Mouse (Mus musculus): Measurements from ENCODE around the gene Coasy. TPM values are rescaled to one million over a fixed set of nuclear protein-coding genes. Genes with fewer than 3 reads are reported as not detected.

Gene Coasy
- polyA plus RNA-seq, 1 experiment, result 44.5 TPM

GRCm38 (mm10) chr11:101098231-101098630 is 15.9 kb downstream of the Coasy start:
- no peak for TF ChIP-seq GATA1 (IDR thresholded peaks at IDR 0.05; ENCODE audit: low read length)

GRCm38 (mm10) chr11:101103011-101103410 is 20.6 kb downstream of the Coasy start:
- no peak for TF ChIP-seq GATA1 (IDR thresholded peaks at IDR 0.05; ENCODE audit: low read length)

- TF ChIP-seq GATA1 (IDR thresholded peaks at IDR 0.05; ENCODE audit: low read length), result no peak
Observed at GRCm38 (mm10) chr11:101109351-101109750, 27.0 kb downstream of the Coasy start.

- TF ChIP-seq GATA1 (IDR thresholded peaks at IDR 0.05; ENCODE audit: low read length), result no peak
Observed at GRCm38 (mm10) chr11:101110708-101111107, 28.3 kb downstream of the Coasy start.

GRCm38 (mm10) chr11:101111178-101111577 is 28.8 kb downstream of the Coasy start:
- no peak for TF ChIP-seq GATA1 (IDR thresholded peaks at IDR 0.05; ENCODE audit: low read length)

GRCm38 (mm10) chr11:101112186-101112585 is 29.8 kb downstream of the Coasy start:
- TF ChIP-seq GATA1 (IDR thresholded peaks at IDR 0.05; ENCODE audit: low read length), result no peak

GRCm38 (mm10) chr11:101115564-101115963 is 33.2 kb downstream of the Coasy start:
- no peak for TF ChIP-seq GATA1 (IDR thresholded peaks at IDR 0.05; ENCODE audit: low read length)

- TF ChIP-seq GATA1 (IDR thresholded peaks at IDR 0.05; ENCODE audit: low read length), result no peak
Observed at GRCm38 (mm10) chr11:101118105-101118504, 35.7 kb downstream of the Coasy start.

- TF ChIP-seq GATA1 (IDR thresholded peaks at IDR 0.05; ENCODE audit: low read length), result no peak
Observed at GRCm38 (mm10) chr11:101119131-101119760, 36.9 kb downstream of the Coasy start.

GRCm38 (mm10) chr11:101119761-101120544 is 37.6 kb downstream of the Coasy start, which contains the start of the genes Retreg3 and Tubg1:
TSS of gene Retreg3 (minus strand) at chr11:101119893.
TSS of gene Tubg1 (plus strand) at chr11:101119938.
- TF ChIP-seq GATA1 (IDR thresholded peaks at IDR 0.05; ENCODE audit: low read length), result no peak

- no peak for TF ChIP-seq GATA1 (IDR thresholded peaks at IDR 0.05; ENCODE audit: low read length)
Observed at GRCm38 (mm10) chr11:101120545-101121188, 38.3 kb downstream of the Coasy start.

- TF ChIP-seq GATA1 (IDR thresholded peaks at IDR 0.05; ENCODE audit: low read length), result no peak
Observed at GRCm38 (mm10) chr11:101127075-101127474, 44.7 kb downstream of the Coasy start.

GRCm38 (mm10) chr11:101128996-101129577 is 46.7 kb downstream of the Coasy start:
- TF ChIP-seq GATA1 (IDR thresholded peaks at IDR 0.05; ENCODE audit: low read length), result no peak

GRCm38 (mm10) chr11:101130056-101130756 is 47.8 kb downstream of the Coasy start:
- TF ChIP-seq GATA1 (IDR thresholded peaks at IDR 0.05; ENCODE audit: low read length), result no peak

- no peak for TF ChIP-seq GATA1 (IDR thresholded peaks at IDR 0.05; ENCODE audit: low read length)
Observed at GRCm38 (mm10) chr11:101131187-101131586, 48.8 kb downstream of the Coasy start.
